Mouse (Mus musculus): ENCODE results near the gene Zranb1. TPM values are rescaled to one million over a fixed set of nuclear protein-coding genes. Genes with fewer than 3 reads are reported as not detected.

Gene Zranb1
- total RNA-seq, 2 experiments from 2014 or later = 21.8 to 42.3 TPM

GRCm38 (mm10) chr7:132996391-132996790, 65.4 kb downstream of the Zranb1 start:
- no peak for ATAC-seq (ENCODE audit: poor library complexity, severe bottlenecking)

- no peak for ATAC-seq (ENCODE audit: poor library complexity, severe bottlenecking)
Observed at GRCm38 (mm10) chr7:132998639-132999038, 67.7 kb downstream of the Zranb1 start.

GRCm38 (mm10) chr7:132999061-132999460, 68.1 kb downstream of the Zranb1 start:
- ATAC-seq (ENCODE audit: poor library complexity, severe bottlenecking) = no peak

GRCm38 (mm10) chr7:133001388-133001787, 70.4 kb downstream of the Zranb1 start:
- no peak for ATAC-seq (ENCODE audit: poor library complexity, severe bottlenecking)

GRCm38 (mm10) chr7:133002271-133002670, 71.3 kb downstream of the Zranb1 start:
- ATAC-seq (ENCODE audit: poor library complexity, severe bottlenecking) = no peak

GRCm38 (mm10) chr7:133003421-133003820, 72.5 kb downstream of the Zranb1 start:
- ATAC-seq (ENCODE audit: poor library complexity, severe bottlenecking) = peak; percentile 85

- ATAC-seq (ENCODE audit: poor library complexity, severe bottlenecking) = no peak
Observed at GRCm38 (mm10) chr7:133005772-133006171, 74.8 kb downstream of the Zranb1 start.

- ATAC-seq (ENCODE audit: poor library complexity, severe bottlenecking) = no peak
Observed at GRCm38 (mm10) chr7:133007343-133007742, 76.4 kb downstream of the Zranb1 start.

- ATAC-seq (ENCODE audit: poor library complexity, severe bottlenecking) = no peak
Observed at GRCm38 (mm10) chr7:133008663-133009062, 77.7 kb downstream of the Zranb1 start.

GRCm38 (mm10) chr7:133009676-133010075, 78.7 kb downstream of the Zranb1 start:
- ATAC-seq (ENCODE audit: poor library complexity, severe bottlenecking) = no peak

- no peak for ATAC-seq (ENCODE audit: poor library complexity, severe bottlenecking)
Observed at GRCm38 (mm10) chr7:133010477-133010876, 79.5 kb downstream of the Zranb1 start.

GRCm38 (mm10) chr7:133011191-133011590, 80.2 kb downstream of the Zranb1 start:
- ATAC-seq (ENCODE audit: poor library complexity, severe bottlenecking) = no peak

- no peak for ATAC-seq (ENCODE audit: poor library complexity, severe bottlenecking)
Observed at GRCm38 (mm10) chr7:133011611-133012010, 80.7 kb downstream of the Zranb1 start.

GRCm38 (mm10) chr7:133012637-133013366, 81.9 kb downstream of the Zranb1 start:
- ATAC-seq (ENCODE audit: poor library complexity, severe bottlenecking) = no peak

GRCm38 (mm10) chr7:133013923-133014322, 83.0 kb downstream of the Zranb1 start:
- no peak for ATAC-seq (ENCODE audit: poor library complexity, severe bottlenecking)

- ATAC-seq (ENCODE audit: poor library complexity, severe bottlenecking) = no peak
Observed at GRCm38 (mm10) chr7:133014631-133015030, 83.7 kb downstream of the Zranb1 start.

- ATAC-seq (ENCODE audit: poor library complexity, severe bottlenecking) = no peak
Observed at GRCm38 (mm10) chr7:133015416-133016070, 84.6 kb downstream of the Zranb1 start.

GRCm38 (mm10) chr7:133018961-133019360, 88.0 kb downstream of the Zranb1 start:
- no peak for ATAC-seq (ENCODE audit: poor library complexity, severe bottlenecking)

GRCm38 (mm10) chr7:133019481-133020020, 88.6 kb downstream of the Zranb1 start:
- ATAC-seq (ENCODE audit: poor library complexity, severe bottlenecking) = no peak

- no peak for ATAC-seq (ENCODE audit: poor library complexity, severe bottlenecking)
Observed at GRCm38 (mm10) chr7:133024694-133025093, 93.8 kb downstream of the Zranb1 start.

- ATAC-seq (ENCODE audit: poor library complexity, severe bottlenecking) = no peak
Observed at GRCm38 (mm10) chr7:133027930-133028329, 97.0 kb downstream of the Zranb1 start.

GRCm38 (mm10) chr7:133029004-133029403, 98.1 kb downstream of the Zranb1 start:
- 0 out of 2 replicates have a peak, but pooled peaks have one; percentile 48 for ATAC-seq (ENCODE audit: poor library complexity, severe bottlenecking)
